9 mouse cellular contexts compared by ENCODE assay signal in the genomic region with DNA sequence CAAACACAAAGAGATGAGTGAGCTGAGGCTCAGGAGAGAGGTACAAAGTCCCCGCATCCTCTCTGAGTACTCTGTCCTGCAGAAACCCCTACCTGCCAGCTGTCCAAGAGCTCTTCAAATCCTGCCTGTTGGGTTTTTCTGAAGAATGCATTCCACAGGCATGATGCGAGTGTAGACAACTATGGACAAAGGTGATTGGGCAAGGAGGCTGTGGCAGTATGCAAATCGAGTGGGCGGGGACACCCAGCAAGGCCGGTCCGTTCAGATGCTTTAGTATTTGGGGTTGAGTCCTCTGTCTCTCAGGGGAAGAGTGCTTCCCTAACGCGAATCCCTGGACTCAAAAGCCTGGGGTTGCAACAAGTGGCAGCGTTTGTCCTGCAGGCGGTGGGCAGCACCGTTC. TPM values are rescaled to one million over a fixed set of nuclear protein-coding genes. Genes with fewer than 3 reads are reported as not detected.
A peak's percentile ranks its signal among the peaks of the same experiment; 100 is the strongest.
DNase-seq lines count a peak whose midpoint lies in the region; ATAC-seq lines count a peak whose summit lies in the region.
"Had no signal": no experiment of that assay in that cellular context is flagged by ENCODE, and none has a peak within 500 bp of the region (broad histone marks: within the 10 kb centered on the region; RNA-seq: fewer than 3 reads in every experiment).

No protein-coding gene starts in this region.

- H3K27me3 ChIP-seq in forebrain, embryonic 10.5 days (ENCODE audit: poor library complexity, severe bottlenecking) = peaks cover 63% of the 10 kb centered on the region
- no peaks in the 10 kb centered on the region for H3K27me3 ChIP-seq in forebrain, embryonic 14.5 days (replicated peaks; ENCODE audit: control insufficient read depth, insufficient read depth, low read length)
- H3K27me3 ChIP-seq in liver, embryonic 12.5 days (replicated peaks) = peaks cover 47% of the 10 kb centered on the region

- ATAC-seq in forebrain, embryonic 14.5 days = no peak
- peak; percentile 79 for ATAC-seq in erythroid progenitor cell, adult 5-6 weeks (replicated peaks; ENCODE audit: low FRiP score, poor library complexity, severe bottlenecking)
- ATAC-seq in liver, embryonic 12.5 days = 0 out of 2 replicates have a peak, but pooled peaks have one; percentile 35
- ATAC-seq in inflammation-experienced regulatory T-cells, adult 6 months = no peak

- 9% methylated on average over 11 of the region's 11 CpGs for WGBS in forebrain, embryonic 10.5 days
- 8% methylated on average over 11 of the region's 11 CpGs for WGBS in forebrain, embryonic 14.5 days
- 14% methylated on average over 11 of the region's 11 CpGs for WGBS in liver, embryonic 12.5 days (ENCODE audit: insufficient replicate concordance)

- H3K9me3 ChIP-seq in forebrain, embryonic 10.5 days = no peaks in the 10 kb centered on the region
- no peaks in the 10 kb centered on the region for H3K9me3 ChIP-seq in forebrain, embryonic 14.5 days (replicated peaks; ENCODE audit: control insufficient read depth, low read length)
- no peaks in the 10 kb centered on the region for H3K9me3 ChIP-seq in liver, embryonic 12.5 days (replicated peaks)

- peak; percentile 46 for DNase-seq in forebrain, embryonic 10.5 days (ENCODE audit: extremely low spot score, low spot score)
- DNase-seq in forebrain, embryonic 14.5 days (ENCODE audit: low spot score) = no peak
- DNase-seq in 3T3-L1 (ENCODE audit: low read depth, low spot score) = peak; percentile 84
- no peak for DNase-seq in thymus, postnatal 36 days
- DNase-seq in left cerebral cortex, adult 11 months (ENCODE audit: low spot score) = no peak

- peak overlapping the region; percentile 65 for H3K27ac ChIP-seq in forebrain, embryonic 10.5 days
- no peak overlapping the region for H3K27ac ChIP-seq in forebrain, embryonic 14.5 days (ENCODE audit: low read depth, low read length)
- H3K27ac ChIP-seq in liver, embryonic 12.5 days = no peak overlapping the region

- H3K36me3 ChIP-seq in forebrain, embryonic 10.5 days (replicated peaks) = no peaks in the 10 kb centered on the region
- no peaks in the 10 kb centered on the region for H3K36me3 ChIP-seq in forebrain, embryonic 14.5 days (ENCODE audit: control insufficient read depth, insufficient read depth, low read length)
- H3K36me3 ChIP-seq in liver, embryonic 12.5 days = no peaks in the 10 kb centered on the region

- H3K4me2 ChIP-seq in forebrain, embryonic 14.5 days (ENCODE audit: low read length) = no peak overlapping the region
- peak overlapping the region; percentile 15; the same call in 1 of the 2 replicates for H3K4me2 ChIP-seq in liver, embryonic 12.5 days

- H3K4me3 ChIP-seq in forebrain, embryonic 10.5 days = peak overlapping the region; percentile 35
- no peak overlapping the region for H3K4me3 ChIP-seq in forebrain, embryonic 14.5 days (ENCODE audit: low read depth, low read length)
- H3K4me3 ChIP-seq in liver, embryonic 12.5 days = no peak overlapping the region

- no peak overlapping the region for H3K9ac ChIP-seq in forebrain, embryonic 14.5 days (ENCODE audit: low read length)
- H3K9ac ChIP-seq in liver, embryonic 12.5 days = no peak overlapping the region

- H3K4me1 ChIP-seq in forebrain, embryonic 10.5 days = peaks cover 50% of the 10 kb centered on the region
- peaks cover 5% of the 10 kb centered on the region; the same call in 1 of the 2 replicates for H3K4me1 ChIP-seq in forebrain, embryonic 14.5 days (ENCODE audit: control insufficient read depth, insufficient read depth, low read length)
- peaks cover 12% of the 10 kb centered on the region for H3K4me1 ChIP-seq in liver, embryonic 12.5 days

RNA-seq across cellular contexts. Expression of gene Sept8, which starts 18.5 kb away (rescaled TPM):
- polyA plus RNA-seq in forebrain, embryonic 10.5 days (2016; fragmentation: Nextera tagmentation; extraction: Ambion mirVana) = 22.7 and 22.9 TPM in 2 replicates
- polyA plus RNA-seq in forebrain, embryonic 14.5 days (2014; fragmentation: Nextera tagmentation; extraction: Ambion mirVana) = 12.3 and 16.7 TPM in 2 replicates
- total RNA-seq in erythroid progenitor cell, adult 5-6 weeks (2015; ENCODE audit: low replicate concordance) = 143 and 148 TPM in 2 replicates
- 101 and 111 TPM in 2 replicates for total RNA-seq in erythroid progenitor cell, adult 5-6 weeks (2017; ENCODE audit: low replicate concordance)
- 33.5 and 34.3 TPM in 2 replicates for polyA plus RNA-seq in liver, embryonic 12.5 days (2016; fragmentation: Nextera tagmentation; extraction: Ambion mirVana)
- 1 to 10 TPM; 1.1 to 1.2 (median 1.1) TPM for polyA plus RNA-seq in inflammation-experienced regulatory T-cells, adult 6 months (2017; shearing (Covaris generic))

RNA-seq across cellular contexts. Expression of gene Sowaha, which starts 20.5 kb away (rescaled TPM):
- 0.46 and 0.97 TPM in 2 replicates for polyA plus RNA-seq in forebrain, embryonic 10.5 days (2016; fragmentation: Nextera tagmentation; extraction: Ambion mirVana)
- 1.2 and 1.7 TPM in 2 replicates for polyA plus RNA-seq in forebrain, embryonic 14.5 days (2014; fragmentation: Nextera tagmentation; extraction: Ambion mirVana)
- total RNA-seq in erythroid progenitor cell, adult 5-6 weeks (2015; ENCODE audit: low replicate concordance) = 29.9 and 42.8 TPM in 2 replicates
- total RNA-seq in erythroid progenitor cell, adult 5-6 weeks (2017; ENCODE audit: low replicate concordance) = 36.8 and 50.7 TPM in 2 replicates
- polyA plus RNA-seq in liver, embryonic 12.5 days (2016; fragmentation: Nextera tagmentation; extraction: Ambion mirVana) = 9.8 and 10.1 TPM in 2 replicates
- not detected for polyA plus RNA-seq in inflammation-experienced regulatory T-cells, adult 6 months (2017; shearing (Covaris generic))
- total RNA-seq: hematopoietic stem cell, adult 5-6 weeks had no signal

RNA-seq across cellular contexts. Expression of gene Gm9945, which starts 20.6 kb away (rescaled TPM):
- polyA plus RNA-seq in forebrain, embryonic 10.5 days (2016; fragmentation: Nextera tagmentation; extraction: Ambion mirVana) = 0.30 TPM in 1 of 2 replicates, not detected in the other
- polyA plus RNA-seq in forebrain, embryonic 14.5 days (2014; fragmentation: Nextera tagmentation; extraction: Ambion mirVana) = 0.19 TPM in 1 of 2 replicates, not detected in the other
- total RNA-seq in erythroid progenitor cell, adult 5-6 weeks (2015; ENCODE audit: low replicate concordance) = 5.8 TPM in 1 of 2 replicates, not detected in the other
- not detected in 2 replicates for total RNA-seq in erythroid progenitor cell, adult 5-6 weeks (2017; ENCODE audit: low replicate concordance)
- 0.14 and 0.48 TPM in 2 replicates for polyA plus RNA-seq in liver, embryonic 12.5 days (2016; fragmentation: Nextera tagmentation; extraction: Ambion mirVana)
- not detected for polyA plus RNA-seq in inflammation-experienced regulatory T-cells, adult 6 months (2017; shearing (Covaris generic))
- total RNA-seq: hematopoietic stem cell, adult 5-6 weeks had no signal

RNA-seq across cellular contexts. Expression of gene Gm9837, which starts 30.3 kb away (rescaled TPM):
- not detected in 2 replicates for polyA plus RNA-seq in forebrain, embryonic 10.5 days (2016; fragmentation: Nextera tagmentation; extraction: Ambion mirVana)
- polyA plus RNA-seq in forebrain, embryonic 14.5 days (2014; fragmentation: Nextera tagmentation; extraction: Ambion mirVana) = not detected in 2 replicates
- total RNA-seq in erythroid progenitor cell, adult 5-6 weeks (2015; ENCODE audit: low replicate concordance) = not detected in 2 replicates
- not detected in 2 replicates for total RNA-seq in erythroid progenitor cell, adult 5-6 weeks (2017; ENCODE audit: low replicate concordance)
- polyA plus RNA-seq in liver, embryonic 12.5 days (2016; fragmentation: Nextera tagmentation; extraction: Ambion mirVana) = not detected in 2 replicates
- polyA plus RNA-seq in inflammation-experienced regulatory T-cells, adult 6 months (2017; shearing (Covaris generic)) = not detected
- total RNA-seq: hematopoietic stem cell, adult 5-6 weeks had no signal

RNA-seq across cellular contexts. Expression of gene Shroom1, which starts 43.6 kb away (rescaled TPM):
- 1.2 and 1.7 TPM in 2 replicates for polyA plus RNA-seq in forebrain, embryonic 10.5 days (2016; fragmentation: Nextera tagmentation; extraction: Ambion mirVana)
- polyA plus RNA-seq in forebrain, embryonic 14.5 days (2014; fragmentation: Nextera tagmentation; extraction: Ambion mirVana) = 1.5 and 1.7 TPM in 2 replicates
- total RNA-seq in erythroid progenitor cell, adult 5-6 weeks (2015; ENCODE audit: low replicate concordance) = not detected in 2 replicates
- total RNA-seq in erythroid progenitor cell, adult 5-6 weeks (2017; ENCODE audit: low replicate concordance) = not detected in 2 replicates
- 1.9 and 2.0 TPM in 2 replicates for polyA plus RNA-seq in liver, embryonic 12.5 days (2016; fragmentation: Nextera tagmentation; extraction: Ambion mirVana)
- polyA plus RNA-seq in inflammation-experienced regulatory T-cells, adult 6 months (2017; shearing (Covaris generic)) = under 1 TPM in 1 of 3 experiments, not detected in 2; 0.10 TPM
- total RNA-seq: hematopoietic stem cell, adult 5-6 weeks had no signal

Comparison
In these comparisons a context has a peak if more than half of its experiments do, and no peak if none do; other contexts are left out.
1. DNase-seq: peak in forebrain, embryonic 10.5 days (single experiment) and 3T3-L1 (single experiment); none in forebrain, embryonic 14.5 days (single experiment), thymus, postnatal 36 days (0 of 2) and left cerebral cortex, adult 11 months (single experiment).
2. ATAC-seq: peak in erythroid progenitor cell, adult 5-6 weeks (single experiment) and liver, embryonic 12.5 days (single experiment); none in forebrain, embryonic 14.5 days (single experiment) and inflammation-experienced regulatory T-cells, adult 6 months (single experiment).